Mouse (Mus musculus): ENCODE data around the gene Dtd1. TPM values are rescaled to one million over a fixed set of nuclear protein-coding genes. Genes with fewer than 3 reads are reported as not detected.

The Dtd1 gene
- polyA plus RNA-seq, 1 experiment, result 10.5 TPM

GRCm38 (mm10) chr2:144782481-144782880 is 182.8 kb downstream of the Dtd1 start:
- Histone ChIP-seq H3K27me3 (ENCODE audit: control insufficient read depth, insufficient read depth, insufficient read length) (no peaks in the 10 kb centered on the region), H3ac (ENCODE audit: control insufficient read depth, insufficient read length) (no peak overlapping the region)
- no peak for TF ChIP-seq MYOG (IDR thresholded peaks at IDR 0.05; ENCODE audit: control insufficient read depth in 1 of 3, insufficient read depth in 1 of 3, insufficient read length in 2 of 3, low read depth in 2 of 3)

GRCm38 (mm10) chr2:144783190-144783589 is 183.5 kb downstream of the Dtd1 start:
- H3K36me3 ChIP-seq (ENCODE audit: control insufficient read depth, insufficient read depth), result no peaks in the 10 kb centered on the region
- no peak overlapping the region for H3K4me2 ChIP-seq (ENCODE audit: low read depth)

More at GRCm38 (mm10) chr2:144782481-144782880, 182.8 kb downstream of the Dtd1 start:
- Histone ChIP-seq H3K36me3 (ENCODE audit: control insufficient read depth, insufficient read depth) (no peaks in the 10 kb centered on the region), H3K4me3 (no peak overlapping the region), H3K4me2 (ENCODE audit: low read depth) (no peak overlapping the region), H3K79me2 (ENCODE audit: control insufficient read depth, insufficient read depth) (no peaks in the 10 kb centered on the region)

GRCm38 (mm10) chr2:144783831-144784230 is 184.1 kb downstream of the Dtd1 start:
- no peaks in the 10 kb centered on the region for H3K27me3 ChIP-seq (ENCODE audit: control insufficient read depth, insufficient read depth, insufficient read length)
- H3K79me2 ChIP-seq (ENCODE audit: control insufficient read depth, insufficient read depth), result no peaks in the 10 kb centered on the region
- no peak overlapping the region for H3K4me3 ChIP-seq
- H3ac ChIP-seq (ENCODE audit: control insufficient read depth, insufficient read length), result no peak overlapping the region
- no peak for TF ChIP-seq TCF3 (IDR thresholded peaks at IDR 0.05; ENCODE audit: insufficient read length, low read depth)
- no peak for TF ChIP-seq SRF (IDR thresholded peaks at IDR 0.05; ENCODE audit: control insufficient read depth, insufficient read length, low read depth)
- no peaks in the 10 kb centered on the region for H3K36me3 ChIP-seq (ENCODE audit: control insufficient read depth, insufficient read depth)
- H3K4me2 ChIP-seq (ENCODE audit: low read depth), result no peak overlapping the region

More at GRCm38 (mm10) chr2:144783190-144783589, 183.5 kb downstream of the Dtd1 start:
- Histone ChIP-seq H3K4me3 (no peak overlapping the region), H3K27me3 (ENCODE audit: control insufficient read depth, insufficient read depth, insufficient read length) (no peaks in the 10 kb centered on the region), H3ac (ENCODE audit: control insufficient read depth, insufficient read length) (no peak overlapping the region), H3K79me2 (ENCODE audit: control insufficient read depth, insufficient read depth) (no peaks in the 10 kb centered on the region)
- no peak for TF ChIP-seq TCF12 (IDR thresholded peaks at IDR 0.05; ENCODE audit: insufficient read depth, poor library complexity, severe bottlenecking)
- no peak for TF ChIP-seq USF1 (IDR thresholded peaks at IDR 0.05; ENCODE audit: low read depth)
- no peak for TF ChIP-seq SRF (IDR thresholded peaks at IDR 0.05; ENCODE audit: control insufficient read depth, insufficient read length, low read depth)
- no peak for TF ChIP-seq E2F4 (IDR thresholded peaks at IDR 0.05; ENCODE audit: insufficient read depth)
- TF ChIP-seq TCF3 (IDR thresholded peaks at IDR 0.05; ENCODE audit: insufficient read length, low read depth), result no peak
- TF ChIP-seq MAX (IDR thresholded peaks at IDR 0.05; ENCODE audit: low read depth), result no peak
- no peak for TF ChIP-seq CEBPB (IDR thresholded peaks at IDR 0.05; ENCODE audit: insufficient read depth, poor library complexity, severe bottlenecking)
- no peak for TF ChIP-seq MYOD1 (IDR thresholded peaks at IDR 0.05; ENCODE audit: control insufficient read depth in 1 of 3, insufficient read length in 2 of 3, low read depth in 2 of 3)
- no peak for TF ChIP-seq POLR2A (IDR thresholded peaks at IDR 0.05; ENCODE audit: insufficient read length, low read depth)
- TF ChIP-seq REST (IDR thresholded peaks at IDR 0.05; ENCODE audit: insufficient read depth, insufficient read length), result no peak

GRCm38 (mm10) chr2:144791671-144792294 is 192.1 kb downstream of the Dtd1 start:
- H3K36me3 ChIP-seq (ENCODE audit: control insufficient read depth, insufficient read depth), result no peaks in the 10 kb centered on the region
- no peak overlapping the region for H3K4me2 ChIP-seq (ENCODE audit: low read depth)
- TF ChIP-seq E2F4 (IDR thresholded peaks at IDR 0.05; ENCODE audit: insufficient read depth), result no peak
- no peak for TF ChIP-seq CEBPB (IDR thresholded peaks at IDR 0.05; ENCODE audit: insufficient read depth, poor library complexity, severe bottlenecking)
- TF ChIP-seq SRF (IDR thresholded peaks at IDR 0.05; ENCODE audit: control insufficient read depth, insufficient read length, low read depth), result no peak
- H3K27me3 ChIP-seq (ENCODE audit: control insufficient read depth, insufficient read depth, insufficient read length), result no peaks in the 10 kb centered on the region
- no peaks in the 10 kb centered on the region for H3K79me2 ChIP-seq (ENCODE audit: control insufficient read depth, insufficient read depth)
- no peak overlapping the region for H3ac ChIP-seq (ENCODE audit: control insufficient read depth, insufficient read length)
- H3K4me3 ChIP-seq, result no peak overlapping the region

DNA sequence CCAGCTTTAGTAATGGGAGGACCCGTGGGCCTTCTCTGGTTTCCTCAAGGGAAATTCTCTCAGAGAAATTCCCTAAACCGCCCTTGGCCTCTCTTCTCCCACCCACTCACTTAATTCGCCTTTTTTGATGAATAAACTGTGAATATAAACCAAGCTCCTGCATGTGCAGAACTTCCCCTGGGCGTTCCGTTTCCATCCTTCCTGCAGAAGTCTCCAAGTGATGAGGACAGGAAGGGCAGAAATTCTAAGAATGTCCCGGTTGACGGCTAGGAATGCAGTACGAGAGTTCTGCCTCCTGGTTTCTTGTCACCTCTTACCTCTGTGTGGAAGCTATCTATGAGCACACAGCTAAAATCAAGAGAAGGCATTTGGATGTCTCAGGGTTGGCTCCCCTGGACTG is 197.8 kb downstream of the Dtd1 start:
- Histone ChIP-seq H3K79me2 (ENCODE audit: control insufficient read depth, insufficient read depth) (no peaks in the 10 kb centered on the region), H3K4me3 (no peak overlapping the region), H3ac (ENCODE audit: control insufficient read depth, insufficient read length) (no peak overlapping the region), H3K27me3 (ENCODE audit: control insufficient read depth, insufficient read depth, insufficient read length) (no peaks in the 10 kb centered on the region), H3K36me3 (ENCODE audit: control insufficient read depth, insufficient read depth) (no peaks in the 10 kb centered on the region), H3K4me2 (ENCODE audit: low read depth) (no peak overlapping the region)
- TF ChIP-seq SRF (IDR thresholded peaks at IDR 0.05; ENCODE audit: control insufficient read depth, insufficient read length, low read depth), result no peak
- no peak for TF ChIP-seq MYOD1 (IDR thresholded peaks at IDR 0.05; ENCODE audit: control insufficient read depth in 1 of 3, insufficient read length in 2 of 3, low read depth in 2 of 3)
- TF ChIP-seq MAX (IDR thresholded peaks at IDR 0.05; ENCODE audit: low read depth), result no peak
- TF ChIP-seq POLR2AphosphoS2 (IDR thresholded peaks at IDR 0.05; ENCODE audit: insufficient read length, low read depth), result no peak
- TF ChIP-seq TCF3 (IDR thresholded peaks at IDR 0.05; ENCODE audit: insufficient read length, low read depth), result no peak
- TF ChIP-seq CEBPB (IDR thresholded peaks at IDR 0.05; ENCODE audit: insufficient read depth, poor library complexity, severe bottlenecking), result no peak
- TF ChIP-seq POLR2A (IDR thresholded peaks at IDR 0.05; ENCODE audit: insufficient read length, low read depth), result no peak
